Mouse (Mus musculus) thymus, postnatal 14 days (tissue): ENCODE measurements around the gene Gm21970.
"Not testable (repeated sequence)": the region's sequence is repeated elsewhere in the genome, so short reads cannot be mapped to it uniquely, and the experiment has no call there.

Experiments
- DNase-seq: peaks from one replicate; pipeline ENCODE4 v3.0.0; 2021

The Gm21970 gene

DNA sequence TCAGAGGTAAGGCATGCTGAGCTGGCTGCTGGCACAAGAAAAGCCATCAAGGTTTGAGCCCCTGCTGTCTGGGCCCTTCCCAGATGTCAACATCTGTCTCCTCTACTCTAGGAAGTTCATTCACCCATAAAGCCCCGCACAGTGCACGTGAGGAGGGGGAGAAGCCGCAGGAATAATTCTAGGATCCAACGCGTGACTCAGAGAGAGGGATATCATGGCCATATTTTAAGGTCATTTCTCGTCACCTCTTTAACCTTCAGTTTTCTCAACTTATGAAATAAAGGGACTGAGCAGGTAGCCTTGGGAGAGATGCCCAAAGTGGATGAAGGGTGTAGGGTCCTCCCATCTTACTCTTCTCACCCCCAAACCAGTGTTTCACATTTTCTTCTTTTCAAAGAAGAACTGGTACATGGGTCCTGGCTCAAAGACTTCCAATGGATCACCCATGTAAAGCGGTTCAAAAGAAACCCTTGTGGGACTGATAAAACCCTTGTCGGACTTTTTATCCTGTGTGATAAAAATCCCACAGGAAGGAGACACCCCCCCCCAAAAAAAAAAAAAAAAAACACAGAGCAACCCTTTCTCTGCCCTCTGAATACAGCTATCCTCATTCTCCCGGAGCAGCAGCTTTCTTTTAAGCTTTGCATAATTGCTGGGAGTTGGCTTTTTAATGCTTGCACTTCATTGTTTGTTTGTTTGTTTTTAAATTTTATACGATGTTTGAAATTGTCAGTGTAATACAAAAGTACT lies 13.5 kb downstream of the Gm21970 start:
- DNase-seq: no peak

GRCm38 (mm10) chr16:91405640-91406584 lies 14.4 kb downstream of the Gm21970 start, which contains the start of gene Il10rb:
Il10rb (plus strand) TSS chr16:91406164.
- peak; percentile 81 for DNase-seq

GRCm38 (mm10) chr16:91406585-91407220 lies 15.2 kb downstream of the Gm21970 start:
- no peak for DNase-seq

DNA sequence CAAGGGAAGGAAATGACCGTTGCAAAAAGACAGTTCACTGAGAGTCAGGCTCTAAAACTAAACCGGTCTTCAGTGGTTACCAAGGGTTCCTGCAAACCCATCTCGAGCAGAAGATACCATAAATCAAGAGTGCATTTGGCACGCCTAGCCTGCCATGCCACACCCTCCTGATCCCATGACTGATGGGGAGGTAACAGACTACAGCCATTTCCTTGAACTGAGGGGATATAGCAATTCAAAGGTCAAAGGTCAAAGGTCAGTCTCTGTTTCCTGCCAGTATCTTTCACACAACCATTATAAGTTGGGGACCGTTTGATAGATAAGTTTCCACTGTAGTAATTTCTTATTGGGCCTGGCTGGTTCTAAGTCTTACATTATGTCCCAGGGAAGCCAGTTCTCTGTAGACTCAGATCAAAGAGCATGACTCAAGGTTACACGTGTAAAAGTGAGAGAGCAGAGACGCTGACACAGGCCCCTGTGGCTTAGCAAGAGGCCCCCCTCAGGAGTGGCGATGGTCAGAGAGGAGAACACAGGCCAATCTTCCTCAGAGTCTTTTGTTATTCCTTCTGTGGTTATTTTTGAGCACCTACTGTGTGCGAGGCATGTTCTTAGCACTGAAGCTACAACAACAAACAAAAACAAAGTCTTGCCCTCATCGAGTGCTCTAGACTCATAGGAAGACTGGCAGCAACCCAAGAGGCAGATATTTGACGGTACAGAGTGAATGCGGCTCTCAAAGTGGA lies 21.8 kb downstream of the Gm21970 start:
- peak; percentile 19 for DNase-seq

- DNase-seq: no peak
These were observed 24.1 kb downstream of the Gm21970 start for GRCm38 (mm10) chr16:91415391-91416189.

GRCm38 (mm10) chr16:91416357-91416756 lies 24.8 kb downstream of the Gm21970 start:
- no peak for DNase-seq

DNA sequence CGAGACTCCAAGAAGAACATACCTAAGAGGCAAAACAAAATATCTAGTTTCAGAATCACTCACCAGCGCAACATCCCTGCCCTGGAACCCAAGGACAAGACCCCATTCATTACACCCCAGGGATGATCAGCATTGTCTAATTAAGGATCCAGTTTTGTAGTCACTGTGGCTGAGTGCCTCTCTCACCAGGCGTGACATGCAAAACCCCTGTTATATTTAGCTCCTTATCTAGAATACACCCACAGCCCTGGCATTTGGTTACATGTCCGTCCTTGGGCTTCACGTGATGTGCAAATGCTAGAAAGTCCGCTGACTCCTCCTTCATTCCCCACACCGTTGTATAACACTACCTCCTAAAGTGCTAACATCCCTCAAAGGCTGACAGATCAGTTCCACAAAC lies 25.4 kb downstream of the Gm21970 start:
- DNase-seq: no peak

GRCm38 (mm10) chr16:91418531-91418930 lies 27.0 kb downstream of the Gm21970 start:
- no peak for DNase-seq

DNA sequence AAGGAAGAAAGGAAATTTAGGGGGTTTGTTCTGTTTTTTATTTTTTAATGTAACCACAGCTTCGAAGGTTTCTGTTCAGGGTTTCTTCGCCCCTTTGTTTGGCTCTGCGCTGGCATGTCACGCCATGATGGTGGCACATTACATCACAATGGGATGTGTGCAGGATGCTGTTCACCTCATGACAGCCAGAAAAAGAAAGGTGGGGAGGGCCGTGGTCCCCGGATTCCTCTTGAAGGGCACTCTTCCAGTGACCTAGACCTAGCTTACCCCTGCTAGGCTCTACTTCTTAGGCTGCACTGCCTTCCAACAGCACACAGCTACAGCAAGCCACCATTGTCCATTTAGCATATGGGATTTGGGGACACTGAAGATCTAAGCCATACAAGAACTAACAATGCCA lies 34.3 kb downstream of the Gm21970 start:
- DNase-seq: no peak

- DNase-seq: no peak
These were observed 35.1 kb downstream of the Gm21970 start for GRCm38 (mm10) chr16:91426586-91426985.

- DNase-seq: no peak
These were observed 35.9 kb downstream of the Gm21970 start for GRCm38 (mm10) chr16:91427461-91427860.

DNA sequence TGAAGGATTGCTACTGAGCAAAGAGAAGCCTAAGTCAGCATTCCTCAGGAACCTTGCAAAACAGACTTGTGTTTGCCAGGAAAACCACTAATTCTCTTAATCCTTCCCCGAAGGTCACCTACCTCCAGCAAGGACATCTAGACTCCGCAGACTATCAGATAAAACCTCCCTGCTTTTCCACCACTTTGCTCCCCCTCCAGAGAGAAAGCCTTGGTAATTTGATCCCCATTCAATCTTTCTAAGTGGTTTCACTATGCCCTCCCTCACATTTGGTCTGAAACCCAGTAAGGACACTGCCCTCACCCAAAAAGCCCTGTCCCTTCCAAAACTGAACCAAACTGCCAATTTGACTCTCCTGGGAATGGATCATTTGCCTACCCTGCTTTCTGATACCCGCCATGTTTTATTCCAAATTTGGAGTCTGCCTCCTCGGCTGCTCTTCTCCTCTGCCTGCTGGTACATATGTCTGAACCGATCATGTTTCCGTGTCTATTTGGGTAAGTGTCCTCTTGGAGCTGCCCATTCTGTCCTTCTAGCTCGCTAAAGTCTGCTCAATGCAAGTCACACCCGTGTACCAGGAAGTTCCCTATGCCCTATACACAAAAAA lies 36.8 kb downstream of the Gm21970 start:
- no peak for DNase-seq

DNA sequence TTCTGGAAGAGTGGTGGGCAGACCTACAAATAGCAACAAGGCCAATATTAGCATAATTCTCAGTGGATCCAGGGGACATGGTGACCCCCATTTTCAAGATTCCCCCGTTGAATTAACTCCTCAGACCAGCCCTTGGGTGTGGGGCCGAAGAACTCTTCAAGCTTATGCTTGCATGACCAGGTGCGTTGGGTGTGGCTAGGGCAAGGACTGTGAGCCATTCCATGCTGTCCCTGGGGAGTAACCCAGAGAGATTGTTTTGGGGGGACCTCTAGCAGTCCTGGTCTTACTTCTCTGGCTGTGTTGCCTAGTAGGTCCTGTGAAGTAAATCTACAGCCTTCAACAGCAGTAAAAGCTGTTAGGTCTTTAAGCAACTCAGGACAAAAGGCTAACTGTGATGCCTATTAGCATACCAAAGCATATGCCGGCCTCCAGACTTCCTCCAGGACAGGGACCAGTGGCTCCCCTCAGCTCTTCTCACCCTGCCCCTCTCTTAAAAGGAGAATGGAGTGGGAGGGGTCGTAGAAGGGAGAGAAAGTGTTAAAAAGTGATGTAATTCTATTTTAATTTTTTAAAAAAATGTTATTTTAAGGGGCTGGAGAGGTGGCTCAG lies 41.3 kb downstream of the Gm21970 start:
- no peak for DNase-seq

GRCm38 (mm10) chr16:91433329-91433933 lies 41.9 kb downstream of the Gm21970 start:
- peak; percentile 69 for DNase-seq

GRCm38 (mm10) chr16:91434119-91434518 lies 42.6 kb downstream of the Gm21970 start:
- no peak for DNase-seq

- DNase-seq: no peak
These were observed 46.6 kb downstream of the Gm21970 start for GRCm38 (mm10) chr16:91438081-91438480.

GRCm38 (mm10) chr16:91438599-91438998 lies 47.1 kb downstream of the Gm21970 start:
- not testable (repeated sequence) for DNase-seq

DNA sequence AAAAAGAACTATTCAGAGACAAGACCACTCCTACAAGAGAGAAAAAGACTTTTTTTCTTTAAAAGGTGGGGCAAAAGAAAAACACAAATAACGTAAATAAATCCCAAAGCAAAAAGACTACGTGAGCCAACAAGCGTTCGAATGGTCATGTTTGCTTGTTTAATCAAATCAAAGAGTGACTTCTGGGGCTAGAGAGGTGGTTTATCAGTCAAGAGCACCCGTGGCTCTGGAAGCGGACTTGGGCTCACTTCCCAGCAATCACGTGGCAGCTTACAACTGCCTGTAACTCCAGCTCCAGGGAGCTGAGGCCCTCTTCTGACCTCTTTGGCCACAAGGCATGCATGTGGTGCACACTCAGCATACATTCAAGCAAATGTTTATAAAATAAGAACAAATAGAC lies 49.8 kb downstream of the Gm21970 start:
- DNase-seq: no peak

GRCm38 (mm10) chr16:91441811-91442240 lies 50.3 kb downstream of the Gm21970 start:
- no peak for DNase-seq

GRCm38 (mm10) chr16:91442446-91442845 lies 50.9 kb downstream of the Gm21970 start:
- DNase-seq: peak; percentile 77
